Mouse (Mus musculus): ENCODE data around the gene N4bp2l2. TPM values are rescaled to one million over a fixed set of nuclear protein-coding genes. Genes with fewer than 3 reads are reported as not detected.

Gene N4bp2l2
- polyA plus RNA-seq, 1 experiment from 2014 or later = 39.4 TPM

DNA sequence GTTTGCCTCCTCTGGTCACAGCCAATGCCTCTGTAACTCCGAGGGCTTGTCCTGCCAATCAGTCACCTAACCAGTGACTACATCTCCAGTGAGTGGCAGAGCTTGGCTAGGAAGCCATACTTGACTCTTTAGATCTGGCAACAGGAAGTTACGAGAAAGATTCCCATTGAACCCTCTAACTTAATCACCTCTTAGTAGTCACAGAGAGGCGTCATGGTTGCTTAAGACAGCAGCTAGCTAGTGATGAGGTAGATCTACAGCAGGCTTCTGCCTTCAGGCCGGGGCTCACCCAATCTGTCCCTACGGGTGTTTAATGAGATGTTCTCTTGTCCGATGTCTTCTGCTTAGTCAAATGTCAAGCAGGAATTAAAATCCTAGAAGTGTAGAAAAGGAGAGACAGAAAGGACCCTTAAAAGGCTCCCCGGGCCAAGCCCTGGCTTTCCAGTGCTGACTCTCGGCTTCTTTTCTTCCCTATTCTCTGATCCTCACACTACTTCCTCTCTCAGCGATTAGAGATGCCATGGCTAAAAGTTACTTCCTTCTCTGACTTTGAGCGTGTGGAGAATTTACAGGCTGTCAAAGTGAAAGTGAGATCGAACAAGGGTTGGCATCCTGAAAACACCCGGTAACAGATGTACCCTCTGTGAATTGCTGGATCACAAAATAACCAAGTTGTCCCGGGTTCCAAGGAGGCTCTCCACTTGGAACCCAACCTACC lies 73.6 kb downstream of the N4bp2l2 start:
- H3K4me2 ChIP-seq = no peak overlapping the region
- peaks cover 12% of the 10 kb centered on the region for H3K4me1 ChIP-seq
- no peaks in the 10 kb centered on the region for H3K36me3 ChIP-seq (replicated peaks)
- no peak overlapping the region for H3K27ac ChIP-seq
- no peak for ATAC-seq (ENCODE audit: low FRiP score)
- no peak overlapping the region for H3K4me3 ChIP-seq (replicated peaks)
- H3K9me3 ChIP-seq = no peaks in the 10 kb centered on the region
- no peak overlapping the region for H3K9ac ChIP-seq
- 78% methylated on average over 13 of the region's 13 CpGs for WGBS
- H3K27me3 ChIP-seq = peaks cover 45% of the 10 kb centered on the region

DNA sequence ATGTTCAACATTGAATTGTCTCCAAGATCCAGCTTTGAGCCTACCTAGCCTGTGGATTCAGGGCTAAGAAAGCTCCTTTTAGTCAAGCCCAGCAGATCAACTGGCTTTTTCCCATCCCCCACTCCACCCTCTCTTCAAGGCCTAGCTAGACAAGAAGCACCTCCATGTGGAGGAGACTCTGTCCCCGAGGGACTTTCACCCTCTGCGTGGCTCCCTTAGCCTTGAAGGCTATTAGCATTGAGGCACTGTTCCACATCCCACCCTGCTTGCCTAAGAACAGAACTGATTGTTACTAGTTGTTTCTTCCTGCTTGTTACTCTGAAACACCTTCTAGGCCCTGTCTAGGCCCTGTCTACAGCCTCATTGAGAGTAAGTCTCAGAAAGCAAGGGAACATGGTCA lies 76.0 kb downstream of the N4bp2l2 start:
- no peaks in the 10 kb centered on the region for H3K36me3 ChIP-seq (replicated peaks)
- no peaks in the 10 kb centered on the region for H3K9me3 ChIP-seq
- peaks cover 12% of the 10 kb centered on the region for H3K4me1 ChIP-seq
- H3K9ac ChIP-seq = no peak overlapping the region
- no peak overlapping the region for H3K4me2 ChIP-seq
- no peak overlapping the region for H3K4me3 ChIP-seq (replicated peaks)
- 73% methylated on average over 2 of the region's 2 CpGs for WGBS
- no peak overlapping the region for H3K27ac ChIP-seq
- ATAC-seq (ENCODE audit: low FRiP score) = no peak
- H3K27me3 ChIP-seq = peaks cover 31% of the 10 kb centered on the region

GRCm38 (mm10) chr5:150584337-150584729 lies 81.7 kb downstream of the N4bp2l2 start:
- no peak overlapping the region for H3K4me2 ChIP-seq
- 53% methylated on average over 6 of the region's 6 CpGs for WGBS
- H3K9me3 ChIP-seq = no peaks in the 10 kb centered on the region
- H3K27ac ChIP-seq = no peak overlapping the region
- no peaks in the 10 kb centered on the region for H3K27me3 ChIP-seq
- no peaks in the 10 kb centered on the region for H3K36me3 ChIP-seq (replicated peaks)
- H3K9ac ChIP-seq = no peak overlapping the region
- no peak for ATAC-seq (ENCODE audit: low FRiP score)
- H3K4me1 ChIP-seq = no peaks in the 10 kb centered on the region
- H3K4me3 ChIP-seq (replicated peaks) = no peak overlapping the region

DNA sequence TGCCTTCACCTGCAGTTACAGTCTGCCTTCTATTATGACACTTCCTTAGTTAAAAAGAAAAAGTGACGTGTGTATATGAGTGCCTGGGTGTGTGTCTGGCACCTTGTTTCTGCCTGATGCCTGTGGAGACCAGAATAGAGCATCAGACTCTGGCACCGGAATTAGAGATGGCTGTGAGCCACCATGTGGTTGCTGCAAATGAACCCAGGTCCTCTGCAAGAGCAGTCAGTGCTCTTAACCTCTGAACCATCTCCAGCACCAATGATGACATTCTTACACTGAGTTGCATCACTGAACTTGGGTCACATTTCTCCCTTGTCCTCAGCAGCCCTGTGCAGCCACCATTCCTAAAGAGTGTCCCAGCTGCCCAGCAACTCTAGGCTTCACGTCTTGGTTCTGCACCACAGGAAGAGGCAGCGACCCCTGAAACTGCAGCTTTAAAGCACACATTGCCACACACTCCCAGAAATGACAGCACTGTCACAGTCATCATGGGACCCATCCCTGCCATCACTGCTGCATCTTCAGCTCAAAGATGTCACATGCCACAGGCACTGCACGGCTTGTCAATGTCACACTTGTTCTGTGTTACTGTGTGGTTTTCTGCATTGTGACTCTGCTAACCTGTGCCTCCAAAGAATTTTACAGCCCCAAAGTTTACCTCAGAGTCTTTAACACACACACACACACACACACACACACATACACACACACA lies 82.2 kb downstream of the N4bp2l2 start:
- Histone ChIP-seq H3K36me3 (replicated peaks) (no peaks in the 10 kb centered on the region), H3K4me1 (no peaks in the 10 kb centered on the region), H3K4me2 (no peak overlapping the region), H3K27ac (no peak overlapping the region), H3K27me3 (no peaks in the 10 kb centered on the region), H3K4me3 (replicated peaks) (no peak overlapping the region), H3K9me3 (no peaks in the 10 kb centered on the region), H3K9ac (no peak overlapping the region)
- ATAC-seq (ENCODE audit: low FRiP score) = no peak
- 83% methylated on average over 5 of the region's 5 CpGs for WGBS

GRCm38 (mm10) chr5:150583181-150583580 lies 82.8 kb downstream of the N4bp2l2 start:
- no peaks in the 10 kb centered on the region for H3K4me1 ChIP-seq
- H3K4me3 ChIP-seq (replicated peaks) = no peak overlapping the region
- no peak for ATAC-seq (ENCODE audit: low FRiP score)
- H3K36me3 ChIP-seq (replicated peaks) = no peaks in the 10 kb centered on the region
- H3K9ac ChIP-seq = no peak overlapping the region
- no peaks in the 10 kb centered on the region for H3K27me3 ChIP-seq
- H3K4me2 ChIP-seq = no peak overlapping the region
- 87% methylated on average over 5 of the region's 5 CpGs for WGBS
- no peak overlapping the region for H3K27ac ChIP-seq
- no peaks in the 10 kb centered on the region for H3K9me3 ChIP-seq

DNA sequence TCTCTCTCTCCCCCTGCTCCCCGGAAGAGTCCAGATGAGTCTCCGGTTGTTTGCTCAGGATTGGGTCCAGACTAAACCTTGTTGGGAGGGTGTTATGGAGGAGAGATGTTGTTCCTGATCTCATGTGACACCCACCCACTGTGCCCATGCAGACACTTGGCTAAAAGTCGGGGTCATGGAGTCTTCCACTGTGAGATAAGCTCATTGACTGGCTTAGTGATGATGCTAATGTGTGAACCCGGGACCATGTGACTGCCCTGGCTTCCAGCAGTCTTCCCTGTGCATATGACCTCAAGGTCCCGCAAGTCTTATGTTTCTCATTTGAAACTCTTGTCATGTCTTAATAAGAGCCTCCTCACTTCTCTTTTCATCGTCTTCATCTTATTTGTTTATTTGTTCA lies 84.8 kb downstream of the N4bp2l2 start:
- Histone ChIP-seq H3K4me2 (no peak overlapping the region), H3K36me3 (replicated peaks) (no peaks in the 10 kb centered on the region), H3K4me1 (no peaks in the 10 kb centered on the region), H3K4me3 (replicated peaks) (no peak overlapping the region), H3K27me3 (no peaks in the 10 kb centered on the region), H3K9ac (no peak overlapping the region), H3K27ac (no peak overlapping the region), H3K9me3 (no peaks in the 10 kb centered on the region)
- ATAC-seq (ENCODE audit: low FRiP score) = no peak
- WGBS = 82% methylated on average over 6 of the region's 6 CpGs

DNA sequence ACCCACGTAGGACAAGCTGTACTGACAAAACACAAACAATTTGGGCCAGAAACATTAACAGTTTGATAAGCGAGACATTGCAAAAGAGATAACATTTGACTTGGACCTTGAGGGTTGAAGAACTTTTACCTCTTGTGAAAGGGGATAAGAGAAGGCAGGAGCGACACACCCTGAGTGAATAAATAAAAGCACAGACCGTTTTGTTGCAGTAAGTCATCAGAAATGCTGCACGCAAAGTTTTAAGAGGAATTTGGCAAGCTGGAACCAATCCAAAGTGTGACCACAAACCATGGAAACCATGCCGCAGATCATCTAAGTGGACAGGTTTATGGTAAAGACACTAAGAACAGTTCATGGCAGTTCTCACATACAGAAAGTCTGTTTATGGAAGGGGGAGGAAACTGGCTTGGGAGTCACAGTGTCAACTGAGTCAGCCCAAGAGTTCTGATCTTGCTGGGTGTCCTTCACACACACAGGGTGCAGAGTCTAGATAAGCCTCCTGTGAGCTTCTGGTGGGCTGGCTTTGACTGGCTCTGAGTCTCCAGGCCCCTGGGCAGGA lies 87.3 kb downstream of the N4bp2l2 start:
- no peak overlapping the region for H3K27ac ChIP-seq
- H3K9ac ChIP-seq = no peak overlapping the region
- 91% methylated on average over 6 of the region's 6 CpGs for WGBS
- no peak for ATAC-seq (ENCODE audit: low FRiP score)
- H3K4me2 ChIP-seq = no peak overlapping the region
- H3K27me3 ChIP-seq = no peaks in the 10 kb centered on the region
- no peaks in the 10 kb centered on the region for H3K36me3 ChIP-seq (replicated peaks)
- H3K4me3 ChIP-seq (replicated peaks) = no peak overlapping the region
- H3K9me3 ChIP-seq = no peaks in the 10 kb centered on the region
- no peaks in the 10 kb centered on the region for H3K4me1 ChIP-seq

GRCm38 (mm10) chr5:150576832-150577231 lies 89.2 kb downstream of the N4bp2l2 start:
- Histone ChIP-seq H3K36me3 (replicated peaks) (peaks cover 14% of the 10 kb centered on the region; the same call in 1 of the 2 replicates), H3K9ac (no peak overlapping the region), H3K9me3 (no peaks in the 10 kb centered on the region), H3K27ac (no peak overlapping the region), H3K4me3 (replicated peaks) (no peak overlapping the region), H3K4me2 (no peak overlapping the region), H3K4me1 (no peaks in the 10 kb centered on the region), H3K27me3 (no peaks in the 10 kb centered on the region)
- ATAC-seq (ENCODE audit: low FRiP score) = no peak
- 84% methylated on average over 11 of the region's 11 CpGs for WGBS

DNA sequence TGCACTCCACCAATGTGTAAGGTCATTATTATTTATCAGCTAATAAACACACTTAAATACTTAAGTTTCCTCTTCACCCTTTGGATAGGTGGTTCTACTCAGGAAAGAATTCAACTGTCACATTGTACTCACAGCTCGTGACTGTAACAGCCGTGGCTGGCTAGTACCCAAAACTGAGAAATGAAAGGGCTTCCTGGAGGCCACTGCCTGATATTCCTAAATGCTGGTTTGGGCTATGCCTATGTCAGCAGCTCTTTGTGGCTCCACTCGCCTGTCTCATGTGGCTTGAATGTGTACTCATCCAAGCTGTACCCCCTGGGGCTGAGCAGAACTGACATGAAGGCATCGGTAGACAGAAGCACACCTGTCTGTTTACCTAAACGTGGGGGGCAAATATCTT lies 91.1 kb downstream of the N4bp2l2 start:
- Histone ChIP-seq H3K4me1 (no peaks in the 10 kb centered on the region), H3K27ac (no peak overlapping the region), H3K9me3 (no peaks in the 10 kb centered on the region), H3K9ac (no peak overlapping the region), H3K36me3 (replicated peaks) (peaks cover 27% of the 10 kb centered on the region), H3K4me3 (replicated peaks) (no peak overlapping the region), H3K27me3 (no peaks in the 10 kb centered on the region), H3K4me2 (no peak overlapping the region)
- WGBS = 84% methylated on average over 5 of the region's 5 CpGs
- no peak for ATAC-seq (ENCODE audit: low FRiP score)

- WGBS = 92% methylated on average over 3 of the region's 3 CpGs
- ATAC-seq (ENCODE audit: low FRiP score) = no peak
- H3K9ac ChIP-seq = no peak overlapping the region
These were observed 91.6 kb downstream of the N4bp2l2 start for GRCm38 (mm10) chr5:150574403-150574802.

GRCm38 (mm10) chr5:150570496-150571219 lies 95.3 kb downstream of the N4bp2l2 start:
- no peaks in the 10 kb centered on the region for H3K9me3 ChIP-seq
- 89% methylated on average over 11 of the region's 11 CpGs for WGBS
- ATAC-seq (ENCODE audit: low FRiP score) = no peak
- peaks cover 55% of the 10 kb centered on the region for H3K36me3 ChIP-seq (replicated peaks)
- no peak overlapping the region for H3K27ac ChIP-seq
- no peaks in the 10 kb centered on the region for H3K27me3 ChIP-seq
- 0 out of 2 replicates have a peak, but pooled peaks cover 3% of the 10 kb centered on the region for H3K4me1 ChIP-seq
- H3K9ac ChIP-seq = no peak overlapping the region
- no peak overlapping the region for H3K4me3 ChIP-seq (replicated peaks)
- no peak overlapping the region for H3K4me2 ChIP-seq

More at GRCm38 (mm10) chr5:150574403-150574802, 91.6 kb downstream of the N4bp2l2 start:
- peaks cover 30% of the 10 kb centered on the region for H3K36me3 ChIP-seq (replicated peaks)
- no peak overlapping the region for H3K27ac ChIP-seq
- no peaks in the 10 kb centered on the region for H3K4me1 ChIP-seq
- no peak overlapping the region for H3K4me2 ChIP-seq
- H3K4me3 ChIP-seq (replicated peaks) = no peak overlapping the region
- H3K27me3 ChIP-seq = no peaks in the 10 kb centered on the region
- H3K9me3 ChIP-seq = no peaks in the 10 kb centered on the region

DNA sequence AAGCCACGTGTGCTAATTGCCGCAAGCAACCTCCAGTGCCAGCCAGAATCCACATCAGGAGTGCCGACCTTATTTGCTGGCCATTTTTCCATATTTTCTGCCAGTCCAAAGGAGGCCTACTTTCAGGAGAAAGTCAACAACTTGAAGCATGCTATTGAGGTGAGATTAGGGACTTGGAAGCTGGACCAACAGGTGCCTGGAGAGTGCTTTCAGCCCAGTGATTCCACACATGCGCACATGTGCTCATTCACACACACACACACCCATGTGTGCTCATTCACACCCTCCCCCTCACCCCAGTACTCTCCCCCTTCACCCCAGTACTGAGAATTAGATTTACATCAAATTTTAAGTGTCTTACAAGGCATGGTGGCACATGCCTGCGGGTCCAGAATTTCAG lies 99.0 kb downstream of the N4bp2l2 start:
- Histone ChIP-seq H3K36me3 (replicated peaks) (peaks cover 62% of the 10 kb centered on the region), H3K4me1 (0 out of 2 replicates have a peak, but pooled peaks cover 3% of the 10 kb centered on the region), H3K9ac (no peak overlapping the region), H3K27me3 (no peaks in the 10 kb centered on the region), H3K4me3 (replicated peaks) (no peak overlapping the region), H3K27ac (no peak overlapping the region), H3K4me2 (no peak overlapping the region), H3K9me3 (no peaks in the 10 kb centered on the region)
- whole genome bisulfite sequencing = 91% methylated on average over 5 of the region's 5 CpGs
- no peak for ATAC-seq (ENCODE audit: low FRiP score)
